Mouse (Mus musculus) ES-Bruce4 (cell line): Measurements from ENCODE around the gene Lmnb2. TPM values are rescaled to one million over a fixed set of nuclear protein-coding genes. Genes with fewer than 3 reads are reported as not detected.

Experiments
- H3K27ac ChIP-seq: 2 replicates; pipeline ENCODE4 v1.5.1; 2012; ENCODE audit warnings: low read length, inconsistent platforms; ENCODE audit not compliant: insufficient read depth
- H3K27me3 ChIP-seq: 2 replicates; pipeline ENCODE4 v1.6.1; 2012; ENCODE audit warnings: mild to moderate bottlenecking, low read length, inconsistent platforms; ENCODE audit not compliant: control insufficient read depth, poor library complexity, insufficient read depth, severe bottlenecking
- H3K36me3 ChIP-seq: 2 replicates; pipeline ENCODE4 v1.6.1; 2012; ENCODE audit warnings: inconsistent platforms, mild to moderate bottlenecking, low read length, moderate library complexity; ENCODE audit not compliant: control insufficient read depth, poor library complexity, insufficient read depth, severe bottlenecking
- H3K4me1 ChIP-seq: one replicate; pipeline ENCODE4 v1.8.1; 2011; ENCODE audit warnings: low read length; ENCODE audit not compliant: control insufficient read depth, insufficient read depth
- H3K4me3 ChIP-seq: 2 replicates; pipeline ENCODE4 v1.5.1; 2011; ENCODE audit warnings: low read depth, mild to moderate bottlenecking, low read length
- H3K9ac ChIP-seq: 2 replicates; pipeline ENCODE4 v1.6.1; 2012; ENCODE audit warnings: low read depth, mild to moderate bottlenecking, inconsistent platforms; ENCODE audit not compliant: poor library complexity, severe bottlenecking
- H3K9me3 ChIP-seq: replicated peaks from 2 replicates; pipeline ENCODE4 v1.6.1; 2012; ENCODE audit warnings: mild to moderate bottlenecking, low read length, inconsistent platforms; ENCODE audit not compliant: control insufficient read depth, poor library complexity, insufficient read depth, severe bottlenecking
- CTCF ChIP-seq: IDR thresholded peaks from one replicate; pipeline ENCODE4 v1.8.1; 2011; ENCODE audit warnings: low read depth, low read length
- EP300 ChIP-seq: IDR thresholded peaks from 2 replicates; pipeline ENCODE4 v1.6.1; 2011; ENCODE audit warnings: low read depth, low read length; ENCODE audit not compliant: insufficient read depth
- POLR2A ChIP-seq: IDR thresholded peaks from one replicate; pipeline ENCODE4 v1.8.1; 2011; ENCODE audit warnings: low read length; ENCODE audit not compliant: insufficient read depth
- polyA plus RNA-seq: library from polyadenylated mRNA; stranded (reverse); fragments of >200 nt; gene quantifications from 2 replicates; pipeline ENCODE4 v1.2.4, GENCODE M21; 2011; ENCODE audit warnings: low read depth; ENCODE audit not compliant: missing spikeins, insufficient read depth, insufficient read length

Lmnb2 gene
- polyA plus RNA-seq, 1 experiment: 25.9 TPM

DNA sequence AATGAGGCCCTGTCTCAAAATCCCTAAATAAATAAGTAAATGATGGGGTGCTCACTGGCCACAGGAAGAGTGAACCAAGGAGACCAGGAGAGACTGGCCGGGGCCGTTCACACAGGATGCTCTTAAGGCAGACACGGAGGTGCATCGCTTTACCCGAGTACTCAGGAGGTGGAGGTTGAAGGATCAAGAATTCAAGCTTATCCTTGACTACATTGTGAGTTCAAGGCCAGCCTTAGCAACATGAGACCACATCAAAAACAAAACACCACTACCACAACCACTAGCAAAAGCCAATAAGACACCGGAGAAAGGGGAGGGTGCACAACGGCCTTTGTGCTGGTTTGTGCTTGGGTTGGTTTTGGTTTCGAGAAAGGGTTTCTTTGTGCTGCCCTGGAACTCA is 38.3 kb upstream of the Lmnb2 start:
- TF ChIP-seq EP300 (no peak), CTCF (no peak), POLR2A (no peak)
- Histone ChIP-seq H3K9ac (no peak overlapping the region), H3K27me3 (no peaks in the 10 kb centered on the region), H3K9me3 (no peaks in the 10 kb centered on the region), H3K27ac (no peak overlapping the region), H3K4me3 (no peak overlapping the region), H3K36me3 (no peaks in the 10 kb centered on the region), H3K4me1 (peaks cover 8% of the 10 kb centered on the region)

DNA sequence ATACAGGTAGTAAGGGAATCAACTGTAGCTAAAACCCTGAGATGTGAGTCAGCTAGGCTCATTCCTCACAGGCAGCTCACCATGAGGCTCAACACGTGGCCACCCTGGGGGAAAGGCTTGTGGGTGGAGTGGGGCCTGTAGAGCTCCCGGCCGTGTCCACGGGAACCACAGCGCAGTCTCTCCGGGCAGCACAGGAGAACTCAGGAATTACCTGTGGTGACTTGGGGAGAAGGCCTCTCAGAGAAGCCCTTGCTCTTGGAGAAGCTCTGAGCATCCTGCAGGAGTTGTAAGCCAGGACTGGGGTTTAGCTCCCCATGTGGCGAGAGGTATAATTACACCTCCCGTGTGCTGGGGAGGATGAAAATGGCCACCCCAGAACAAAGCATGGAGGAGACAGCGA is 37.5 kb upstream of the Lmnb2 start:
- Histone ChIP-seq H3K4me1 (peaks cover 12% of the 10 kb centered on the region), H3K27ac (peak overlapping the region; percentile 10; the same call in 1 of the 2 replicates), H3K9me3 (no peaks in the 10 kb centered on the region), H3K36me3 (no peaks in the 10 kb centered on the region), H3K27me3 (no peaks in the 10 kb centered on the region), H3K4me3 (peak overlapping the region; percentile 38), H3K9ac (no peak overlapping the region)
- TF ChIP-seq CTCF (peak; percentile 70), EP300 (no peak)

DNA sequence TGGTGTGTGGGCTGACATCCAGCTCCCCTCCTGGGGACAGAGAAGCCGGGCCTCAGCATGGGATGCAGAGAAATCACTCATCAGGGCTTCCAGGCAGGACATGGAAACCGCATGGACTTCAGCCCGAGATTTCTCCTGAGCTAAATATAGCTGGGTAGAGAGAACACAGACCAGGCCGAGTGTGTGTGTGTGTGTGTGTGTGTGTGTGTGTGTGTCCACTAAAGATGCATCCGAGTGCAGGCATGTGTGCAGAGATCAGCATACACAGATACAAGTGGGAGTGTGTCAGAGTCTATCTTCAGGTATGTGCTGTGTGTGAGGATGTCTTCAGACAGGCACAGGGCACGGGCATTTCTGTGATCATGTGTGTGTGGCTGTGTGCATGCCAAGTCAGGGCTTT is 36.8 kb upstream of the Lmnb2 start:
- Histone ChIP-seq H3K4me3 (no peak overlapping the region), H3K4me1 (peaks cover 12% of the 10 kb centered on the region), H3K27ac (no peak overlapping the region; the same call in 1 of the 2 replicates), H3K9ac (no peak overlapping the region), H3K36me3 (no peaks in the 10 kb centered on the region), H3K9me3 (no peaks in the 10 kb centered on the region), H3K27me3 (no peaks in the 10 kb centered on the region)
- TF ChIP-seq CTCF: no peak
- no peak for TF ChIP-seq EP300
- no peak for TF ChIP-seq POLR2A

DNA sequence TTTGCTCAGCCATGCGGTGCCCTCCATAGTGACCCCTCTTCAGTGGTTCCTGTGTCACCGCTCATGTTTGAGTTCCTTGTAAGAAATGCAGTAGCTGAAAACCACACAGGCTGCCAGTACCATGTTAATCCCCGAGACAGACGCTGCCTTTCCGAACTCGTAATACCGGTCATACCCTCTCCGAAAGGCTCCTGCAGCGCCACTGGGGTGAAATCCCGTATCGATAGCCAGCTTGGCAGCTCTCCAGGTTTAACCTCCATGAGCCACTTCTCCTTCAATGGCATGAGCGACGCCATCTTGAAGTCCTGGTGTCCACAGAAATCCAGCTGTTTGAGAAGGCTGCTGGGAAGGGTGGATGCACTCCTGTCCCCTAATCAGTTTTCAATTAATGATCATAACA is 36.4 kb upstream of the Lmnb2 start:
- H3K9ac ChIP-seq: no peak overlapping the region
- no peaks in the 10 kb centered on the region for H3K27me3 ChIP-seq
- no peak for TF ChIP-seq EP300
- H3K9me3 ChIP-seq: no peaks in the 10 kb centered on the region
- no peak overlapping the region for H3K4me3 ChIP-seq
- H3K4me1 ChIP-seq: peaks cover 14% of the 10 kb centered on the region
- no peak overlapping the region for H3K27ac ChIP-seq
- H3K36me3 ChIP-seq: no peaks in the 10 kb centered on the region

DNA sequence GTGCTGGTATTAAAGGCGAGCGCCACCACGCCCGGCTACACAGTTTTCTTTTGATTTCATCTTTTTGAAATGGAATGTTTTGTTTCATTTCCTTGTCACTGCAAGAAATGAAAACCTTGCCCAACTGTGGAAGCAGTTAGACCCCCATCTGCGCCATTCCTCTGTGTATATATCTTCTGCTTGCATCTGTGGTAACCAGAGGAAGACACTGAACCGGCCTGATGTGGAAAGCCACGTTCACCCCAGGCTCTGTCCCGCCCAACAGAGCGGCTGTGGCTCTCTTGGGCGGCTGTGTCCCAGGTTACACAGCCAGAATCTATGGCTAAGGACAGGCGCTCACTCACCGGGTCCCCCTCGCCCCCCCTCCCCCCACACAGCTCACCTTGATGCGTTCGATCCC is 34.4 kb upstream of the Lmnb2 start:
- Histone ChIP-seq H3K9me3 (no peaks in the 10 kb centered on the region), H3K4me3 (0 out of 2 replicates have a peak overlapping the region, but pooled peaks have one; percentile 23), H3K9ac (0 out of 2 replicates have a peak overlapping the region, but pooled peaks have one; percentile 6), H3K36me3 (no peaks in the 10 kb centered on the region), H3K4me1 (peaks cover 24% of the 10 kb centered on the region), H3K27me3 (no peaks in the 10 kb centered on the region), H3K27ac (peak overlapping the region; percentile 14; the same call in 1 of the 2 replicates)
- TF ChIP-seq CTCF (no peak), EP300 (no peak), POLR2A (no peak)

DNA sequence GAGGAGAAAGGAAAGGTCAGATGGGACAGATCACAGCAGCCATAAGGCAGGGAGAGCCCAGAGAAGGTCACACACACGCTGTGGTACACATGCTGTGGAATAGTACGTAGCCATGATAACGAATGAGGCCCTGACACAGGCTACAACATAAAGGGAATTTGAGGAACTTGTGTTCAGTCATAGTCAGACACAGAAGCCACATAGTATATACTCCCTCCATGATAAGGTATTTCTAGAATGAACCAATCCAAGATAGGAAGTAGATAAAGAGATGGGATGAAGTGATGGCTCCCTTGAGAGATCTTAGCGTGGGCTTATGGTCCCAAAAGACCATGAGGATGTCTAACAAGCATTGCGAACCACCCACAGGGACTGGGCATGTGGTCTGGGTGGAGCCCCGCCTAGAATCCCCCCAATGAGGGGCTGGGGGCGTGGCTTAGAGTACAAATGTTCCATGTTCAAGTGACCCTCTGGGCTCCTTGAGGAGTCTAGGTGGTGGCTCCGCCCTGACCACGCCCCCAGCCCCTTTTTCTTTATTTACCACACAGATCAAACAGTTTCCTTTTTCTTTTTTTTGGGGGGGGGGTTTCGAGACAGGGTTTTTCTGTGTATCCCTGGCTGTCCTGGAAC is 33.8 kb upstream of the Lmnb2 start:
- TF ChIP-seq EP300 (no peak), POLR2A (no peak), CTCF (no peak)
- Histone ChIP-seq H3K27ac (peak overlapping the region; percentile 71), H3K27me3 (no peaks in the 10 kb centered on the region), H3K36me3 (no peaks in the 10 kb centered on the region), H3K9me3 (no peaks in the 10 kb centered on the region), H3K9ac (no peak overlapping the region), H3K4me3 (no peak overlapping the region), H3K4me1 (peaks cover 28% of the 10 kb centered on the region)
